Mouse (Mus musculus) liver, embryonic 14.5 days (tissue): Measurements from ENCODE around the gene Dgkz.

Experiments
- CTCF ChIP-seq: IDR thresholded peaks from 2 replicates; pipeline ENCODE4 v1.5.1; 2016; ENCODE audit warnings: antibody characterized with exemption, low read depth, control low read depth
- EP300 ChIP-seq: IDR thresholded peaks from 2 replicates; pipeline ENCODE4 v1.6.1; 2016; ENCODE audit warnings: antibody characterized with exemption, low read depth

DNA sequence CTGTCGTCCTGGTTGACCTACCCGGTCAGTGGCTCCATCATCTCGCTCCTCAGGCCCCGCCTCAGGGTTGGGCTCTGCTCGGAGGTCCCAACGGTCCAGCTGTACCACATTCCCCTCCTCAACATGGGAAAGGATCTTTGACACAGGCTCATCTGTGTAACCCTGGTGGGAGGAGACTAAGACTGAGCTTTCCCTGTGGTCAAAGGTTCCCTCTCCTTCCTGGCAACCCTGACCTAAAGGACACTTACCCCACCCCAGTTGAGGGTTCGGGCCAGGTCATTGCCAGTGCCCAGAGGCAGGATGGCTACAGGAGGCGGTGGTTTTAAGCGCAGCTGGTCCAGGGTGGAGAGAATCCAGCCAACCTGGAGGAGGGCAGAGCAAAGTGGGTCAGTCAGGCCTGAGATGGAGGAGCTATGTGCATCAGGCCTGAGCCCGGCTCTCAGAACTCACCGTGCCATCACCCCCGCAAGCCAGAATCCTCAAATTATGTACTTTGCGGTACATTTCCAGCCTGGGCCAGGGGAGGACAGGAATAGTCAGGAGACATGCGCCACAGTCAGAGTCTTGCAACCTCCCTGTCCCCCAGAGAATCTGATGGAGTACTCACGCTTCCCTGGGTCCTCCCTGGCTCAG lies 36.2 kb downstream of the Dgkz start:
- TF ChIP-seq CTCF (no peak), EP300 (no peak)
